21 mouse cellular contexts compared by ENCODE assay signal in genomic region chr3:144715033-144715432, GRCm38 (mm10). TPM values are rescaled to one million over a fixed set of nuclear protein-coding genes. Genes with fewer than 3 reads are reported as not detected.
DNase-seq lines count a peak whose midpoint lies in the region; ATAC-seq and TF ChIP-seq lines count a peak whose summit lies in the region.
"Had no signal": no experiment of that assay in that cellular context is flagged by ENCODE, and none has a peak within 500 bp of the region (broad histone marks: within the 10 kb centered on the region; RNA-seq: fewer than 3 reads in every experiment).

No protein-coding gene starts in this region.

- no peak overlapping the region for H3K9ac ChIP-seq in heart, embryonic 11.5 days (ENCODE audit: low read depth, low read length)
- H3K9ac ChIP-seq in liver, adult 2 months (ENCODE audit: low read depth, low read length), result peak overlapping the region; percentile 47; the same call in 1 of the 2 replicates
- H3K9ac ChIP-seq in liver, embryonic 12.5 days, result no peak overlapping the region
- H3K9ac ChIP-seq in stomach, postnatal 0 days (ENCODE audit: low read length), result no peak overlapping the region
- no peak overlapping the region for H3K9ac ChIP-seq in forebrain, embryonic 14.5 days (ENCODE audit: low read length)
- H3K9ac ChIP-seq: embryonic facial prominence, embryonic 12.5 days; liver, embryonic 15.5 days; lung, embryonic 15.5 days had no signal

- H3K9me3 ChIP-seq in heart, embryonic 11.5 days (replicated peaks; ENCODE audit: control insufficient read depth, low read length), result no peaks in the 10 kb centered on the region
- no peaks in the 10 kb centered on the region for H3K9me3 ChIP-seq in liver, embryonic 12.5 days (replicated peaks)
- H3K9me3 ChIP-seq in stomach, postnatal 0 days (ENCODE audit: control insufficient read depth, low read length), result no peaks in the 10 kb centered on the region
- no peaks in the 10 kb centered on the region for H3K9me3 ChIP-seq in forebrain, embryonic 14.5 days (replicated peaks; ENCODE audit: control insufficient read depth, low read length)
- H3K9me3 ChIP-seq: embryonic facial prominence, embryonic 12.5 days; liver, embryonic 15.5 days; lung, embryonic 15.5 days; midbrain, embryonic 10.5 days had no signal

- TF ChIP-seq POLR2A in liver, adult 2 months (IDR thresholded peaks at IDR 0.05; ENCODE audit: extremely low read depth, insufficient read depth, low read length), result no peak

- peaks cover 20% of the 10 kb centered on the region for H3K79me2 ChIP-seq in liver, adult 2 months (ENCODE audit: control insufficient read depth, insufficient read depth, low read length)

- no peak overlapping the region for H3K27ac ChIP-seq in heart, embryonic 11.5 days (ENCODE audit: low read depth, low read length)
- no peak overlapping the region for H3K27ac ChIP-seq in liver, adult 2 months (replicated peaks; ENCODE audit: insufficient read depth, low read depth, low read length)
- no peak overlapping the region for H3K27ac ChIP-seq in liver, embryonic 12.5 days
- H3K27ac ChIP-seq in stomach, postnatal 0 days (replicated peaks), result no peak overlapping the region
- no peak overlapping the region; the same call in 1 of the 2 replicates for H3K27ac ChIP-seq in forebrain, embryonic 14.5 days (ENCODE audit: low read depth, low read length)
- H3K27ac ChIP-seq: embryonic facial prominence, embryonic 12.5 days; hindbrain, postnatal 0 days; liver, embryonic 15.5 days; lung, embryonic 15.5 days; midbrain, embryonic 10.5 days had no signal

- 85% methylated on average over 7 of the region's 7 CpGs for WGBS in heart, embryonic 11.5 days (ENCODE audit: insufficient replicate concordance)
- WGBS in liver, adult 2 months, result 82% methylated on average over 7 of the region's 7 CpGs
- WGBS in liver, embryonic 12.5 days (ENCODE audit: insufficient replicate concordance), result 80% methylated on average over 7 of the region's 7 CpGs
- 71% methylated on average over 7 of the region's 7 CpGs for WGBS in stomach, postnatal 0 days
- WGBS in forebrain, embryonic 14.5 days, result 68% methylated on average over 7 of the region's 7 CpGs

- H3K36me3 ChIP-seq in heart, embryonic 11.5 days (ENCODE audit: control insufficient read depth, insufficient read depth, low read length), result peaks cover 10% of the 10 kb centered on the region
- peaks cover 14% of the 10 kb centered on the region for H3K36me3 ChIP-seq in liver, adult 2 months (ENCODE audit: control insufficient read depth, insufficient read depth, low read length)
- H3K36me3 ChIP-seq in liver, embryonic 12.5 days, result peaks cover 44% of the 10 kb centered on the region
- H3K36me3 ChIP-seq in stomach, postnatal 0 days (ENCODE audit: control insufficient read depth, insufficient read depth, low read length), result 0 out of 2 replicates have a peak, but pooled peaks cover 4% of the 10 kb centered on the region
- peaks cover 15% of the 10 kb centered on the region for H3K36me3 ChIP-seq in forebrain, embryonic 14.5 days (ENCODE audit: control insufficient read depth, insufficient read depth, low read length)

- H3K4me3 ChIP-seq in heart, embryonic 11.5 days (ENCODE audit: low read depth, low read length), result no peak overlapping the region
- H3K4me3 ChIP-seq in liver, adult 2 months (ENCODE audit: insufficient read depth, low read depth, low read length), result no peak overlapping the region
- no peak overlapping the region for H3K4me3 ChIP-seq in liver, embryonic 12.5 days
- H3K4me3 ChIP-seq in stomach, postnatal 0 days (ENCODE audit: low read depth, low read length), result no peak overlapping the region
- no peak overlapping the region for H3K4me3 ChIP-seq in forebrain, embryonic 14.5 days (ENCODE audit: low read depth, low read length)
- H3K4me3 ChIP-seq: embryonic facial prominence, embryonic 12.5 days; liver, embryonic 15.5 days; lung, embryonic 15.5 days; midbrain, embryonic 10.5 days had no signal

- H3K27me3 ChIP-seq in heart, embryonic 11.5 days (ENCODE audit: control insufficient read depth, insufficient read depth, low read length), result no peaks in the 10 kb centered on the region
- H3K27me3 ChIP-seq in liver, adult 2 months (ENCODE audit: control insufficient read depth, insufficient read depth, low read length), result no peaks in the 10 kb centered on the region
- no peaks in the 10 kb centered on the region for H3K27me3 ChIP-seq in liver, embryonic 12.5 days (replicated peaks)
- H3K27me3 ChIP-seq in stomach, postnatal 0 days (ENCODE audit: control insufficient read depth, insufficient read depth, low read length), result no peaks in the 10 kb centered on the region
- no peaks in the 10 kb centered on the region for H3K27me3 ChIP-seq in forebrain, embryonic 14.5 days (replicated peaks; ENCODE audit: control insufficient read depth, insufficient read depth, low read length)
- H3K27me3 ChIP-seq: embryonic facial prominence, embryonic 12.5 days; liver, embryonic 15.5 days; lung, embryonic 15.5 days had no signal

- TF ChIP-seq EP300 in stomach, postnatal 0 days (optimal IDR thresholded peaks at IDR 0.05), result no peak

- no peak for TF ChIP-seq CTCF in liver, adult 2 months (IDR thresholded peaks at IDR 0.05; ENCODE audit: low read depth, low read length)
- TF ChIP-seq CTCF in stomach, postnatal 0 days (IDR thresholded peaks at IDR 0.05; ENCODE audit: low read depth), result no peak

- peak overlapping the region; percentile 24; the same call in 1 of the 2 replicates for H3K4me2 ChIP-seq in heart, embryonic 11.5 days
- H3K4me2 ChIP-seq in liver, embryonic 12.5 days, result no peak overlapping the region
- 0 out of 2 replicates have a peak overlapping the region, but pooled peaks have one; percentile 14 for H3K4me2 ChIP-seq in stomach, postnatal 0 days (replicated peaks; ENCODE audit: low read depth)
- H3K4me2 ChIP-seq in forebrain, embryonic 14.5 days (ENCODE audit: low read length), result no peak overlapping the region
- H3K4me2 ChIP-seq: embryonic facial prominence, embryonic 12.5 days; liver, embryonic 15.5 days; lung, embryonic 15.5 days had no signal

- H3K4me1 ChIP-seq in heart, embryonic 11.5 days (ENCODE audit: control insufficient read depth, insufficient read depth, low read length), result peaks cover 25% of the 10 kb centered on the region
- peaks cover 24% of the 10 kb centered on the region for H3K4me1 ChIP-seq in liver, adult 2 months (ENCODE audit: control insufficient read depth, insufficient read depth, low read length)
- peaks cover 41% of the 10 kb centered on the region for H3K4me1 ChIP-seq in liver, embryonic 12.5 days
- peaks cover 7% of the 10 kb centered on the region; the same call in 1 of the 2 replicates for H3K4me1 ChIP-seq in stomach, postnatal 0 days (replicated peaks; ENCODE audit: control insufficient read depth, insufficient read depth)
- peaks cover 15% of the 10 kb centered on the region for H3K4me1 ChIP-seq in forebrain, embryonic 14.5 days (ENCODE audit: control insufficient read depth, insufficient read depth, low read length)

- no peak for ATAC-seq in heart, embryonic 11.5 days (replicated peaks; ENCODE audit: insufficient number of reproducible peaks, low FRiP score, low TSS enrichment)
- no peak for ATAC-seq in liver, embryonic 12.5 days
- ATAC-seq in stomach, postnatal 0 days (ENCODE audit: low FRiP score, low TSS enrichment), result no peak
- ATAC-seq in forebrain, embryonic 14.5 days, result no peak
- ATAC-seq: hindbrain, postnatal 0 days; intestine, embryonic 16.5 days; midbrain, embryonic 16.5 days had no signal

- DNase-seq in adrenal gland, postnatal 14 days, result peak; percentile 29
- no peak for DNase-seq in adrenal gland, adult 8-10 months
- no peak for DNase-seq in heart, adult 18-20 months
- no peak for DNase-seq in liver, adult 2 months (ENCODE audit: extremely low read depth, low read depth, low spot score)
- no peak for DNase-seq in stomach, postnatal 0 days (ENCODE audit: low spot score)
- DNase-seq in forebrain, embryonic 14.5 days (ENCODE audit: low spot score), result no peak
- DNase-seq: adrenal gland, postnatal 25 days; cerebellum, adult 11-12 months; cerebellum, postnatal 14 days; kidney, adult 9 months; layer of hippocampus, adult 9-11 months had no signal

RNA-seq across cellular contexts. Expression of gene Sh3glb1, which starts 5.1 kb away (rescaled TPM):
- total RNA-seq in adrenal gland, postnatal 14 days (2021), result 266 and 290 TPM in 2 replicates
- 100 to 1,000 TPM in 3 of 4 experiments, 10 to 100 TPM in 1; 82.1 to 133 (median 115) TPM for total RNA-seq in adrenal gland, adult 8-10 months (2022)
- polyA plus RNA-seq in heart, embryonic 11.5 days (2014; fragmentation: Nextera tagmentation; extraction: Ambion mirVana), result 133 and 139 TPM in 2 replicates
- total RNA-seq in heart, adult 18-20 months (2021), result 100 to 1,000 TPM; 360 to 371 TPM
- 28.2 and 31.8 TPM in 2 replicates for total RNA-seq in liver, adult 2 months (2014; rRNA removed)
- polyA plus RNA-seq in liver, adult 2 months (2012; rRNA removed), result 7.7 and 8.0 TPM in 2 replicates
- 88.6 and 88.7 TPM in 2 replicates for polyA plus RNA-seq in liver, embryonic 12.5 days (2016; fragmentation: Nextera tagmentation; extraction: Ambion mirVana)
- polyA plus RNA-seq in stomach, postnatal 0 days (2015; fragmentation: Nextera tagmentation; extraction: Ambion mirVana), result 125 and 130 TPM in 2 replicates
- polyA plus RNA-seq in forebrain, embryonic 14.5 days (2014; fragmentation: Nextera tagmentation; extraction: Ambion mirVana), result 84.7 and 99.5 TPM in 2 replicates

RNA-seq across cellular contexts. Expression of gene Clca3a1, which starts 45.7 kb away (rescaled TPM):
- total RNA-seq in adrenal gland, postnatal 14 days (2021), result 8.4 and 8.9 TPM in 2 replicates
- total RNA-seq in adrenal gland, adult 8-10 months (2022), result 1 to 10 TPM in 3 of 4 experiments, under 1 TPM in 1; 0.89 to 3.4 (median 2.2) TPM
- polyA plus RNA-seq in heart, embryonic 11.5 days (2014; fragmentation: Nextera tagmentation; extraction: Ambion mirVana), result 18.8 and 20.5 TPM in 2 replicates
- 1 to 10 TPM in 1 of 2 experiments, under 1 TPM in 1; 0.79 to 1.6 TPM for total RNA-seq in heart, adult 18-20 months (2021)
- 5.0 and 6.2 TPM in 2 replicates for total RNA-seq in liver, adult 2 months (2014; rRNA removed)
- 1.8 and 2.6 TPM in 2 replicates for polyA plus RNA-seq in liver, adult 2 months (2012; rRNA removed)
- 3.0 and 3.3 TPM in 2 replicates for polyA plus RNA-seq in liver, embryonic 12.5 days (2016; fragmentation: Nextera tagmentation; extraction: Ambion mirVana)
- 0.70 and 0.82 TPM in 2 replicates for polyA plus RNA-seq in stomach, postnatal 0 days (2015; fragmentation: Nextera tagmentation; extraction: Ambion mirVana)
- polyA plus RNA-seq in forebrain, embryonic 14.5 days (2014; fragmentation: Nextera tagmentation; extraction: Ambion mirVana), result 0.38 and 0.47 TPM in 2 replicates
- polyA plus RNA-seq: hindbrain, embryonic 11.5 days; midbrain, embryonic 10.5 days had no signal

Comparison
In these comparisons a context has a peak if more than half of its experiments do, and no peak if none do; other contexts are left out.
1. H3K4me2 ChIP-seq: peak in heart, embryonic 11.5 days (single experiment) and stomach, postnatal 0 days (single experiment); none in liver, embryonic 12.5 days (single experiment) and forebrain, embryonic 14.5 days (single experiment).